Mouse (Mus musculus): ENCODE data around the gene Slco3a1. TPM values are rescaled to one million over a fixed set of nuclear protein-coding genes. Genes with fewer than 3 reads are reported as not detected.
A peak's percentile ranks its signal among the peaks of the same experiment; 100 is the strongest.

The Slco3a1 gene
- polyA plus RNA-seq, 1 experiment from 2014 or later, result 21.8 TPM

GRCm38 (mm10) chr7:74398326-74398725 lies 156.3 kb downstream of the Slco3a1 start:
- ATAC-seq (ENCODE audit: low FRiP score, low read depth), result no peak
- WGBS, result 86% methylated on average over 2 of the region's 2 CpGs

GRCm38 (mm10) chr7:74391451-74391873 lies 163.1 kb downstream of the Slco3a1 start:
- Histone ChIP-seq H3K4me1 (replicated peaks) (peaks cover 8% of the 10 kb centered on the region; the same call in 1 of the 2 replicates), H3K4me3 (no peak overlapping the region), H3K9ac (no peak overlapping the region), H3K27ac (replicated peaks) (no peak overlapping the region), H3K4me2 (no peak overlapping the region), H3K27me3 (no peaks in the 10 kb centered on the region), H3K9me3 (no peaks in the 10 kb centered on the region), H3K36me3 (no peaks in the 10 kb centered on the region)
- no peak for ATAC-seq (ENCODE audit: low FRiP score, low read depth)
- 76% methylated on average over 5 of the region's 5 CpGs for WGBS

More at GRCm38 (mm10) chr7:74398326-74398725, 156.3 kb downstream of the Slco3a1 start:
- H3K36me3 ChIP-seq, result no peaks in the 10 kb centered on the region
- peaks cover 7% of the 10 kb centered on the region; the same call in 1 of the 2 replicates for H3K4me1 ChIP-seq (replicated peaks)
- no peak overlapping the region for H3K4me2 ChIP-seq
- H3K27me3 ChIP-seq, result no peaks in the 10 kb centered on the region
- H3K4me3 ChIP-seq, result no peak overlapping the region
- no peak overlapping the region for H3K9ac ChIP-seq
- H3K9me3 ChIP-seq, result no peaks in the 10 kb centered on the region
- no peak overlapping the region for H3K27ac ChIP-seq (replicated peaks)

- 66% methylated on average over 2 of the region's 2 CpGs for WGBS
- Histone ChIP-seq H3K36me3 (no peaks in the 10 kb centered on the region), H3K27me3 (no peaks in the 10 kb centered on the region), H3K4me2 (no peak overlapping the region), H3K4me3 (no peak overlapping the region), H3K27ac (replicated peaks) (no peak overlapping the region), H3K9me3 (no peaks in the 10 kb centered on the region), H3K4me1 (replicated peaks) (peaks cover 8% of the 10 kb centered on the region; the same call in 1 of the 2 replicates), H3K9ac (no peak overlapping the region)
- ATAC-seq (ENCODE audit: low FRiP score, low read depth), result no peak
Measured at GRCm38 (mm10) chr7:74389570-74389969, 165.0 kb downstream of the Slco3a1 start.

GRCm38 (mm10) chr7:74386257-74386656 lies 168.3 kb downstream of the Slco3a1 start:
- no peak overlapping the region for H3K4me2 ChIP-seq
- H3K9ac ChIP-seq, result no peak overlapping the region
- H3K9me3 ChIP-seq, result no peaks in the 10 kb centered on the region
- H3K36me3 ChIP-seq, result no peaks in the 10 kb centered on the region
- ATAC-seq (ENCODE audit: low FRiP score, low read depth), result peak; percentile 54; the same call in 1 of the 2 replicates
- H3K27me3 ChIP-seq, result no peaks in the 10 kb centered on the region
- no peaks in the 10 kb centered on the region for H3K4me1 ChIP-seq (replicated peaks)
- 72% methylated on average over 5 of the region's 5 CpGs for WGBS
- H3K4me3 ChIP-seq, result no peak overlapping the region
- H3K27ac ChIP-seq (replicated peaks), result no peak overlapping the region

GRCm38 (mm10) chr7:74383040-74383666 lies 171.4 kb downstream of the Slco3a1 start:
- no peaks in the 10 kb centered on the region for H3K4me1 ChIP-seq (replicated peaks)
- H3K36me3 ChIP-seq, result no peaks in the 10 kb centered on the region
- H3K27me3 ChIP-seq, result no peaks in the 10 kb centered on the region
- no peaks in the 10 kb centered on the region for H3K9me3 ChIP-seq
- no peak overlapping the region for H3K9ac ChIP-seq
- ATAC-seq (ENCODE audit: low FRiP score, low read depth), result no peak
- no peak overlapping the region for H3K27ac ChIP-seq (replicated peaks)
- no peak overlapping the region for H3K4me3 ChIP-seq
- H3K4me2 ChIP-seq, result no peak overlapping the region
- WGBS, result 92% methylated on average over 3 of the region's 3 CpGs

GRCm38 (mm10) chr7:74382286-74382685 lies 172.3 kb downstream of the Slco3a1 start:
- H3K4me2 ChIP-seq, result no peak overlapping the region
- H3K27me3 ChIP-seq, result no peaks in the 10 kb centered on the region
- no peak overlapping the region for H3K4me3 ChIP-seq
- H3K9ac ChIP-seq, result no peak overlapping the region
- no peaks in the 10 kb centered on the region for H3K9me3 ChIP-seq
- WGBS, result 71% methylated on average over 3 of the region's 3 CpGs
- H3K36me3 ChIP-seq, result no peaks in the 10 kb centered on the region
- H3K4me1 ChIP-seq (replicated peaks), result no peaks in the 10 kb centered on the region
- H3K27ac ChIP-seq (replicated peaks), result no peak overlapping the region
- no peak for ATAC-seq (ENCODE audit: low FRiP score, low read depth)

- H3K36me3 ChIP-seq, result no peaks in the 10 kb centered on the region
- H3K27me3 ChIP-seq, result no peaks in the 10 kb centered on the region
- H3K9ac ChIP-seq, result no peak overlapping the region
- 75% methylated on average over 2 of the region's 2 CpGs for WGBS
- no peaks in the 10 kb centered on the region for H3K9me3 ChIP-seq
- no peak overlapping the region for H3K27ac ChIP-seq (replicated peaks)
- no peak for ATAC-seq (ENCODE audit: low FRiP score, low read depth)
- H3K4me3 ChIP-seq, result no peak overlapping the region
- H3K4me2 ChIP-seq, result no peak overlapping the region
- H3K4me1 ChIP-seq (replicated peaks), result no peaks in the 10 kb centered on the region
Measured at GRCm38 (mm10) chr7:74381881-74382281, 172.7 kb downstream of the Slco3a1 start.

GRCm38 (mm10) chr7:74381051-74381450 lies 173.5 kb downstream of the Slco3a1 start:
- no peaks in the 10 kb centered on the region for H3K27me3 ChIP-seq
- H3K9me3 ChIP-seq, result no peaks in the 10 kb centered on the region
- no peaks in the 10 kb centered on the region for H3K4me1 ChIP-seq (replicated peaks)
- no peak overlapping the region for H3K4me2 ChIP-seq
- no peak overlapping the region for H3K9ac ChIP-seq
- WGBS, result 89% methylated on average over 2 of the region's 2 CpGs
- H3K4me3 ChIP-seq, result no peak overlapping the region
- ATAC-seq (ENCODE audit: low FRiP score, low read depth), result no peak
- no peak overlapping the region for H3K27ac ChIP-seq (replicated peaks)
- no peaks in the 10 kb centered on the region for H3K36me3 ChIP-seq

- no peak overlapping the region for H3K9ac ChIP-seq
- no peak for ATAC-seq (ENCODE audit: low FRiP score, low read depth)
- no peaks in the 10 kb centered on the region for H3K9me3 ChIP-seq
- H3K27me3 ChIP-seq, result 0 out of 2 replicates have a peak, but pooled peaks cover 3% of the 10 kb centered on the region
- 62% methylated on average over 10 of the region's 10 CpGs for WGBS
- H3K4me1 ChIP-seq (replicated peaks), result no peaks in the 10 kb centered on the region
- H3K36me3 ChIP-seq, result no peaks in the 10 kb centered on the region
- no peak overlapping the region for H3K27ac ChIP-seq (replicated peaks)
- H3K4me3 ChIP-seq, result no peak overlapping the region
- H3K4me2 ChIP-seq, result no peak overlapping the region
Measured at GRCm38 (mm10) chr7:74377909-74378308, 176.7 kb downstream of the Slco3a1 start.

- Histone ChIP-seq H3K4me2 (no peak overlapping the region), H3K4me3 (no peak overlapping the region), H3K27ac (replicated peaks) (no peak overlapping the region), H3K9ac (no peak overlapping the region), H3K9me3 (no peaks in the 10 kb centered on the region), H3K4me1 (replicated peaks) (peaks cover 7% of the 10 kb centered on the region), H3K36me3 (no peaks in the 10 kb centered on the region), H3K27me3 (0 out of 2 replicates have a peak, but pooled peaks cover 3% of the 10 kb centered on the region)
- no peak for ATAC-seq (ENCODE audit: low FRiP score, low read depth)
- 66% methylated on average over 12 of the region's 12 CpGs for WGBS
Measured at GRCm38 (mm10) chr7:74376397-74377044, 178.1 kb downstream of the Slco3a1 start.

- H3K4me1 ChIP-seq (replicated peaks), result peaks cover 10% of the 10 kb centered on the region
- whole genome bisulfite sequencing, result 82% methylated on average over 13 of the region's 14 CpGs
- H3K36me3 ChIP-seq, result no peaks in the 10 kb centered on the region
- H3K9ac ChIP-seq, result no peak overlapping the region
- no peak overlapping the region for H3K4me2 ChIP-seq
- H3K9me3 ChIP-seq, result no peaks in the 10 kb centered on the region
- 0 out of 2 replicates have a peak, but pooled peaks cover 3% of the 10 kb centered on the region for H3K27me3 ChIP-seq
- H3K4me3 ChIP-seq, result no peak overlapping the region
- H3K27ac ChIP-seq (replicated peaks), result no peak overlapping the region
- no peak for ATAC-seq (ENCODE audit: low FRiP score, low read depth)
Measured at GRCm38 (mm10) chr7:74375174-74375957, 179.2 kb downstream of the Slco3a1 start.

GRCm38 (mm10) chr7:74373056-74373455 lies 181.5 kb downstream of the Slco3a1 start:
- Histone ChIP-seq H3K4me1 (replicated peaks) (peaks cover 10% of the 10 kb centered on the region), H3K27me3 (0 out of 2 replicates have a peak, but pooled peaks cover 3% of the 10 kb centered on the region), H3K9me3 (no peaks in the 10 kb centered on the region), H3K36me3 (no peaks in the 10 kb centered on the region), H3K27ac (replicated peaks) (no peak overlapping the region), H3K4me3 (no peak overlapping the region), H3K4me2 (no peak overlapping the region), H3K9ac (no peak overlapping the region)
- WGBS, result 93% methylated on average over 6 of the region's 6 CpGs
- ATAC-seq (ENCODE audit: low FRiP score, low read depth), result no peak

Data from hindbrain, embryonic 15.5 days (tissue).